Mouse (Mus musculus) embryonic fibroblast, embryonic 13.5 days (primary cell): ENCODE measurements at regions not wholly inside any gene's neighbourhood (a gene's known extent, or its start where the extent isn't known, plus 50 kb on each side); places are given as distances from the start of the nearest gene placed in this dataset.

Source experiments
- CTCF ChIP-seq: IDR thresholded peaks from 2 replicates; pipeline ENCODE4 v1.5.1; 2011; ENCODE audit warnings: mild to moderate bottlenecking, control low read depth, low read length, moderate library complexity, borderline replicate concordance; ENCODE audit not compliant: insufficient read depth
- POLR2A ChIP-seq: IDR thresholded peaks from 2 replicates; pipeline ENCODE4 v1.6.1; 2011; ENCODE audit warnings: low read depth, mild to moderate bottlenecking, control low read depth, low read length, moderate library complexity

DNA sequence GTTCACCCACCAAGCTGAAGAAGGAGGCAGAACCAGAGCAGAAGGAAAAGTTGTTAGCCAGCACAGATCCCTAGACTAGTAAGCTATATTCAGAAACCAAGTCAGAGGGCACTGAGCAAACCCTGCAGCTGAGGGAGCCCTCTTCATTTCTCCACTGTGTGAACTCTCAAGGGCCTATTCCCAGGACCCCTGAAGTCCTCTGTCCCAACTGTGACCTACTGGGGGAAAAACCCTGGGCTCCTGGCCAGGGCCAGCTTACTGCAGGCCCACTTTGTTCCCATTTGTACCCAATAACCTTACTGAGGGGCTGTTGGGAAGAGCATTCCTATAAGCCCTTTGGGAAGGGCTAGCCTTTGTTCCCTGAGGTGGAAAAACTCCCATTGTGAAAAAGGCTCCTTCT, 174.7 kb upstream of the Camk1g start:
- TF ChIP-seq POLR2A (no peak), CTCF (no peak)
